Mouse (Mus musculus) bone marrow macrophage, adult 2 months (primary cell): Measurements from ENCODE around the gene Mymx.

Experiments
- CTCF ChIP-seq: IDR thresholded peaks from 2 replicates; pipeline ENCODE4 v1.5.1; 2012; ENCODE audit warnings: low read depth, mild to moderate bottlenecking, low read length, moderate library complexity
- POLR2A ChIP-seq: IDR thresholded peaks from 2 replicates; pipeline ENCODE4 v1.6.1; 2012; ENCODE audit warnings: mild to moderate bottlenecking, low read depth, low read length, borderline replicate concordance

DNA sequence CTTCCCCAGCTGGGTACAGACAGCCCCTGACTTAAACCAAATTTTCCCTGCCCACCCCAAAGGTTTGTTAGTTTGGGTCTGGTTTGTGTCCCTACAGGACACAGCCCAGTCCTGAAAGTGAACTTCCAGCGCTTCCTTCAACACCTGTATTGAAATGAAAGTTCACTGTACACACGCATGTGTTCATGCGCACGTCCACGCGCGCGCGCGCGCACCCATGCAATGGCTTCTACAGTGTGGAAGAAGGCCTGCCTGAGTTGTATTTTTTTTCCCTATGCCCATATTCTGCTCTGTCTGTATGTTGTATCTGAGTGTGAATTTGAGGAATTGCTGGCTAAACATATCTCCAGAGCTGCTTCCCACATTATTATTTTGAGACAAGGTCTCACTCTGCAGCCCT, 36.8 kb downstream of the Mymx start:
- TF ChIP-seq CTCF = no peak
- TF ChIP-seq POLR2A = no peak
